Mouse (Mus musculus): ENCODE data around the gene 4931428F04Rik. TPM values are rescaled to one million over a fixed set of nuclear protein-coding genes. Genes with fewer than 3 reads are reported as not detected.
A peak's percentile ranks its signal among the peaks of the same experiment; 100 is the strongest.
"Not testable (repeated sequence)": the region's sequence is repeated elsewhere in the genome, so short reads cannot be mapped to it uniquely, and the experiment has no call there.

The 4931428F04Rik gene
- polyA plus RNA-seq, 1 experiment = 2.7 TPM

DNA sequence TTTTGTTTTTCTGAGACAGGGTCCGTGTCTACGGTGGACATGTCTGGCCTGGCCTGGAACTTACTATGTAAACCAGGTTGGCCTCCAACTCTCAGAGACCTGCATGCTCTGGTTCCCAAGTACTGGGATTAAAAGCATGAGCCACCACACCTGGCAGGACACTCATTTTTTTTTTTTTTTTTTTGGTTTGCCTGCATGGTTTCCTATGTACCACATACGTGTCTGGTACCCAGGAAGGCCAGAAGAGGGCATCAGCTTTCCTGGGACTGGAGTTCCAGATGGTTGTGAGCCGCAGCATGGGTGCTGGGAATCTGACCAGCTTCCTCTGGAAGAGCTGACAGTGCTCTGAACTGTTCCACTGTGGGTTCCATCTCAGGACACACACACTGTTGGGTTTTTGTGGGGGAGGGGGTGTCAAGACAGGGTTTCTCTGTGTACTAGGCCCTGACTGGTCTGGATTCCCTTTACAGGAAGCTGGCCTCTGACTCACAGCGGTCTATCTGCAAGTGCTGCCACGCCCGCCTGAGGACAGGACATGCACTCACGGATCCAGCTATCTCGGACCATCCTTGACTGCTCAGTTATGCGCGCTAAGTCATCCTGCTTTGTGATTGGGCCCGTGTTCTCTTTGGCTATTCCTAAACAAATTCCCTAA, 28.2 kb downstream of the 4931428F04Rik start:
- DNase-seq (ENCODE audit: low spot score) = no peak

DNA sequence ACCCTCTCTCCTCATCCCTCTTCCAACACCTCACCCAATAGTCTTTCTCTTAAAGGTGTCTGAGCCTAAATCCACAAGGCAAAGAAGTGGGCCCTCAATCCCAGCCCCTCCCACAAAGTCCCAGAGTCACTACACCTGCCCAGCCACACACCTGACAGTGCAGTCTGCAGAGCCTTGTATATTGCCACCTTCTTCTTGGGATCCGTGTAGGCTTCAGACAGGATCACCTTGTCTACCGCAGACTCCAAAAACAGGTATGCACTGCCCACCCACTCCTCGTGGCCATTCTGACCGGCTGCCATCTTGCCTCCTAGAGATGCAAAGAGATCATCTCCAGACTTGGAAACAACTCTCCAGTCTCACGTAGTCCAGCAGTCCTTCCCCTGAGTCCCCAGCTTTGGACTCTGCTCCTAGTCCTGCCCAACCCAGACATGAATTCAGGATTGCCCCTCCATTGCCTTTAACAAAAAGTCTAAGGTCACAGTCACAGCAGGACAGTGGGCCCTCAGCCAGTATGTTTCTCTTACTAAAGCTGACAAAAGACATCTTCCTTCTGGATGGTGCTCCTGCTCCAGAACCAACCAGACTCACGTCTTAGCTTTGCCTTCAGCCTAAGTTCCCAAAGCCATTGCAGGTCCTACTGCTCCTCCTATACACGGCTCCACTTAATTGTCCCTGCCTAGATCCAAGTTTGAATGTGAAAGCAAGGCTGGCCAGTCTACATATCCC, 29.1 kb downstream of the 4931428F04Rik start:
- no peak for DNase-seq (ENCODE audit: low spot score)

DNA sequence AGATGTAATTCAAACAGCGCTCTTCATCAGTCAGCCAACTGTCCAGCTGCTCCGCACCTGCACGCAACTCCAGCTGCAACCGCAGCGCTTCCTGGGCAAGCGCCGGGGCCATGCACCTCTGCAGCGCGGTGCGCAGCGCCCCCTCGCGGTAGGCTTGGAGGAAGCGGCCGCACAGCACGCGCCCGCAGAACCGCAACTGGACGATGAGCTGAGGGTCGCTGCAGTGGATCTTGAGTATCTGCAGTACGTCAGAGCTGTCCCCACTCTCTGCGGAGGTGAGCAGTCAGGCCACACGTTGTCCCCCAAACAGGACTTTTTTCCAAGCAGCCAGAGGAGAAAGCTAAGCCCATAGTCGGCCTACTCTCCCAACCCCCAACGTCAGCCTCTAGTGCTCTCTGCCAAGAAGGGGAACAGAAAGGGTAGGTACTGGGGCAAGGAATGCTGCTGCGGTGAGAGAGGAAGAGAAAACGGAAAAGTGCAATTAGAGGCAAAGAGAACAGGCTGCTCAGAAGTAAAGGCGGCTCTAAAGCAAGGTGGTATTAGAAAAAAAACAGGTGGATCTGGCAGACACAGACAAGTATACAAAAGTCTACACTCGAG, 29.8 kb downstream of the 4931428F04Rik start:
- DNase-seq (ENCODE audit: low spot score) = no peak

DNA sequence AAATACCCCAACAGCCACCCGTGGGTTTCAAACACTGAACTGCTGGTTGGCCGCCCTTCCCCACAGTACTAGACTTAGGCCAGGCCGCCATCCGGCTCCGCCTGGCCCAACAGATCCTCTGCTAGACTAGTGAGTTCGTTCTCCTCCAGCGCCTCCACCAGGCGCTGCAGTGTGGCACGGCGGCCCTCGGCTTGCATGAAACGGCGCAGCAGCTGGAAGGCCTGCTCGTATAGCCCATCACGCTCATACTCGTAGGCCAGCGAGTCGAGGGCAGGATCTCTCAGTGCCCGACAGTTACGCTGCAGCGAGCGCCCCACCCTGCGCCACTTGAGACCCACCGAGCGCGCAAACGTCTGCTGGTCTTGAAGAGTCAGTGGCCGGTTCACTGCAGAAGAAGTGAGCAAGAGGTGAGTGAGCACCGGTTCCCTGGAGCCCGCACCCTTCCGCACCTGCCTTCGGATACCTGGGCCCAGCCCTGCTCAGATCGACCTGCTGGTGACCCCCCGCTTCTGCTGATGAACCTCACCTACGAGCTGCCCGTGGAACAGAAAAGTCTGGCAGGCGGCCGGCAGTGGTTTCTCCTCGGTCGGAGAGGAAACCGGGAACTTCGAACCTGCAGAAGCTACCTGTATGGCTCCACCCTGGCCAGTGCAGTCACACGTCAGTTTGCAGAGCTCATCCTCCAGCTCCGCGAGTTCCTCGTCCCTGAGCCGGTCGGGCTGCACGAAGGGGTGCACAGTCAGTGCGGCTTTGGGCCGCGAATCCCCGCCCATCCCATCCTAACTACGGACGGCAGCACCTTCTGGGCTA, 30.5 kb downstream of the 4931428F04Rik start:
- no peak for DNase-seq (ENCODE audit: low spot score)

DNA sequence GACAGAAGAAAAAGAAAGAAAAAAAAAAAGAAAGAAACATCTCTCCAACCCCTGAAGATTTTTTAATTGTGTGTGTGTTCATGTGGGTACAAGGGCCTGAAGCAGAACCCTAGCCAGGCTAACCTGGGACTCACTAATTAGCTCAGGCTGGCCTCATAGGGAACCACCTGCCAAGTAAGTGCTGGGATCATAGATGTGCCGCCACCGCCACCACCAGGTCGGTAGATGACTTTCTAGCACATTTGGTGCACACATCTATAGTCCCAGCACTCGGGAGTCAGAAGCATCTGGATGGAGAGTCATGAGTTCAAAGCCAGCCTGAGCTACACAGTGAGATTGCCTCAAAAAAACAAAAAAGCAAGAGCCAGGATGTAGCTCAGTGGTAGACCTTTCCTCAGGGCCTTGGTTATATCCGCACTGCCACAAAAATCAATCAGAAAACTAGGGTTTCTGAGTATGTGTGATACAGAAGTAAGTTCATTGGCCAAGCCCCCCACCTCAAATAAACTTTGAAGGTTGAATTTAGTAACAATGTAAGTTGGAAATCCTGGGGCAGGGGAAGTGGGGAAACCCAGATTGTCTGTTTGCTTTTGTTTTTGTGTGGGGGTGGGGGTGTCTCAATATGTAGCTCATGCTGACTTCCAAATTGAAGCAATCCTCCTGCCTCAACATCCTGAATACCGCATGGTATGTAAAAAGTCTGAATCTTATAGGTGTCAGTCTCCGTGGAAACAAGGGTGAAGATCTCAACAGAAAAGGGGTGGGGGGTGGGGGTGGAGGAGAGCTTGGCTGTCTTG, 32.1 kb downstream of the 4931428F04Rik start:
- DNase-seq (ENCODE audit: low spot score) = no peak

DNA sequence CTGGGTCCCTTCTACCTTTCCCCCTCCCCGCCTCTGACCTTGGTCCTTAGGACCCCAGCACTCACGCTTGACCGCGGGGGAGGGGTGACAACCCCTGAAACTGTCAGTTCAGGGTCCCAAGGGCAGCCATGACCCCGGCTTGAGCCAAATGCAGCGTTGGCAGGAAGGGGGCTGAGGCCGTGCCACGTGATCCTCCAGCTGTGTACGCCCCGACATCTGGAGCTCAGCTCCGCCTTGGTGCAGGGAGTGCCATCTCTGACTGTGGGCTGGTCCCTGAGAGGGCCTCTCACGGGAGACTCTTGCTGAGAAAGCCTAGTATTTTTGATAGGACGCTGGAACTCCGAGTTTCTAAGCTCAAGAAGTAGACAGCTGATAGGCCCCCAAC, 34.7 kb downstream of the 4931428F04Rik start, which contains the start of gene B3gnt9:
B3gnt9 (minus strand) TSS at position 188 of the 385 bp plus-strand sequence.
- DNase-seq (ENCODE audit: low spot score) = no peak

DNA sequence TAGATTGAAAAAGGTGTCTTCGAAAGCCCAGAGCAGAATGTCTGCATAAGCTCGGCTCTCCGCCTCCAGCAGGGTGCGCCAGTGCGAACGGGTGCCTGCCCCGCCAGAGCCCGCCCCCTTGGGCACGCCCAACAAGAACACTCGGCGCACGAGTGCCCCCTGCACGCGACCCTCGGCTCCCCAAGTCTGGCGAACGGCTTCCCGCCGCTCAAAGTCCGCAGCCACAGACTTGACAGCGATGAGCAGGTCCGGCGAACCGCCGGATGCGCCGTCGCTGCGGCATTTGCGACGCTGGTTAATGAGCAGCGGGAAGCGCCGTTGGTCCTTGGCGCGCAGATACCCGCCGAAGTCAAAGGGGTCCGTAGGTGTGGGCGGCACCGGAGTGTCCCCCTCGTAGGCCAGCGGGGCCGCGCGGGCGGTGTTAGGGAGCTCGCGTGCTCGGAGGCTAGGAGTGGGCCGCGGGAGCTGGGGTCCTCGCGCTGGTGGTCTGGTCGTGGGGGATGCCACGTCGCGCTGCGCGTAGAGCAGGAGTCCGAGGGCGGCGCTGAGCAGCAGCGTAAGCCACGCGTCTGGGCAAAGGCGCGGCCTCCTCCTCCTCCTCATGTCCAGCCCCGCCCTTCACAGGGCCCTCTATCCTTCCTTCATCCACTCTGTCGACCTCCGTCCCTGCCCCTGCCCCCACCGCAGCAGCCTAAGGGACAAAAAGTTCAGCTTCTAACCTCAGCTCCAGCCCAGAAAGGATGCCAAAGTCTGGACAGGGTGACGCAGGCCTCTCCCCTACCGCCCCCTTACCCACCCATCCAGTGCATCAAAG, 35.3 kb downstream of the 4931428F04Rik start:
- peak; percentile 82 for DNase-seq (ENCODE audit: low spot score)

DNA sequence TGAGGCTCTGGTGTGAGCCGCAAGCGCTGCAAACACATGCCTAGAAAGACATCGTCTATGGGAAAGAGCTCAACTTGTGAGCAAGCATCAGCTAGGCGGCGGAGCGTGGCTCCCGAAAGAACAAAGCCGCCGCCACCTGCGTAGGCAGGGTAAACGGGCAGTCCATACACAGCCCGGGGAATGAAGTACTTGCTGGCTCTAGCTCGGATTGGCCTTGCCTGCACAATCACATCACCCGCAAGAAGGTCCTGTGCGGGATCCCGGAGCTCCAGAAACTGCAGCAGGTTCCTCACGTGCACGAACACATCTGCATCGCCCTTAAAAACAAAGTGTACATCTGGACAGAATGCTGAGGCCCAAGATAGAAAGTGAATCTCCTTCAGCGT, 35.9 kb downstream of the 4931428F04Rik start:
- DNase-seq (ENCODE audit: low spot score) = no peak

DNA sequence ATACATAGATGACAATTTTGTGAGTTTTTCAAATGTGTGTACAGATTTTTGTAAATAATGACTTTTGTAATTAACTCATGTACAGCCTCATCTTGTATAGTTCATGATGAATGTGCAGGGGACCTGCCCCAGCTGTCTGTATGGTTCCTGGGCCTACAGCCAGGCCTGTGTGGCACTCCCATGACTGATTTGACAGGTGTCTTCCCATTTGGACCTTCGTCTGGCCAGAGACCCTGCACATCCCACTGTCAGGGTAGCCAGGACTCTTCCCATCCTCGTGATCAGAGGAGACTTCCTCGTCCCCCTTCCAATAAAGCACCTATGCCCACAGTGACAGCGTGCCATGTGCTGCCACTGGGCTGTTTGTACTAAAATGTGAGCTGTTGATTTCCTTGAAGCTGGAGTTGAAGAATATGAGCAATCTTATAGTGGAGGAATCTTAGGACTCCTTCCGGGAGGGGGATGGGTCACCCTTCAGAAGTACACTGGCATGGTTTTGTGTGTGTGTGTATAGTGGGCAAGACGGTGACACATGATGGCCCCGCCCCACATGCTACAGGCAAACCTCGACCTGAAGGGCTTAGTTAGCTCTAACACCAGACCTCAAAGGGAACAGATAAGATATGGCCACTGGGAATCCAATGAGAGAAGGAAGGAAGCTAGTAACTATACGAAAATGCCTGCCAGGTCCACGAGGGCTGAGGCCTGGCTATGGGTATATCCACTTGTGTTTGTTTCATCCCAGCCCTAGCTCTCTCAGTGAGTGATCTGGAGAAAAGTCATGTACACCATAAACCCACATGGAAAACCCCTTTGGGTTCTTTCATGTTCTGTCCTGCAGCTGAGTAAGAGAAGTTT, 36.8 kb downstream of the 4931428F04Rik start:
- DNase-seq (ENCODE audit: low spot score) = no peak

DNA sequence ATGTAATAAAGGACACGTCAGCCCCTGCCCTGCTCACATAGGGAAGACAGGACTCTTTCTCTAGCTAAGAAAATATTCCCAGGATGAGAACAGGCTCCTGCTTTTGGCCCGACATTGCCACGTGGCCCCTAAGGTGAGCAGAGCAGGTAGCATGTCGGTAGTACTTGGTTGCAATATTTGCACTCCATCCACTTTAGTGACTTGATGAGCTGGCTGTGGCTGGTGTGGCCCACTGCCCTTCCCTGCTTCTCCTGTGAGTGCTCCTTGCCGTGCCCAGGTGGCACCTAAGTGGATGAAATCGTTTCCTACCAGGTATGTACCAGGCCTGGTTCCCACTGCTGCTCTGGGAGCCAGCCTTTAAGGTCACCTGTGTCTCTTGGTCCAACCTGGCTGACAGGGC, 37.7 kb downstream of the 4931428F04Rik start:
- no peak for DNase-seq (ENCODE audit: low spot score)

DNA sequence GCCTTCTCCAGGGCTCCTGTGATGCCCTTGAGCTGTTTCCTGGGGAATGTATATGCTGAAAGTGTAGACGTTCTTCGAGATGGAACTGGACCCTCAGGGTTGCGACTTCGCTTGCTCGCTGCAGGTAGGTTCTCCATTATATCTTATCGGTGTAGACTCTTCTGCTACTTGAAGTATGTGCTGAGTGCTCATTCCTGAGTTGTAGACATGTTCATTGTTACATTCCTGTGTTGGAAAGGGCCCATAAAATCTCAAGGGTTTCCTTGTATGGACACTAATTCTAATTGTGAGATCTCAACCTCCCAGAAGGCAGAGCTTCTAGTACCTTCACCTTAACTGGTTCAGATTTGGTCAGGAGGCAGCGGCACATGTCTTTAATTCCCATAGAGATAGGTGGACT, 48.6 kb downstream of the 4931428F04Rik start:
- DNase-seq (ENCODE audit: low spot score) = no peak

DNA sequence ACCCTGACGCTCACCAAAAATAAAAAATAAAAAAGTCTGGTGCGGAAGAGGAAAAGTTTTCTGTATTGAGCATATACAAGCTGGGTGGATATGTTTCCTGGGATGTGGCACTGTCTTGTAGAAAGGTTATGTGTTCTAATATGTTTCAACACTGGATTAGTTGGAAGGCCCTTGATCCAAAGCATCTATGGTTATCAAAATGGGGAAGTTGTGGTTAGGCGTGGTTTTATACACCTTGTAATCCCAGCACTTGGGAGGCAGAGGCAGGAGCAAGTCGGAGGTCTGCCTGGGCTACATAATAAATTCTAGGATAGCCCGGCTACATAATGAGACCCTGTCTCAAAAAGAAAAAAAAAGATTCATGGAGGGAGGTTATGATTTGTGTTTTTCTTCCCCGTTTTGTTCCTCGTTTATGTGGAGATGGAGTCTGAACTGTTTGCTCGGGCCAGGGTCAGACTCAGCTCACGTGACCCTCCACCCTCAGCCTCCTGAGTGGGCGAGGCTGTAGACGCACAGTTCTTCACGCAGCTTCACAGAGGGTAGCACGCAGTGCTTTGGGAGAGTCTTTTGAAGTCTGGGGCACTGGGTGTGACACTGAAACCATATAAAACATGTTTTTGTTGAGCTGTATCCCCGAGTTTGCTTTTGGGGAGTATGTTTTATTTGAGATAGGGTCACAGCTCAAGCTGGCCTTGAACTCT, 52.1 kb downstream of the 4931428F04Rik start:
- no peak for DNase-seq (ENCODE audit: low spot score)

DNA sequence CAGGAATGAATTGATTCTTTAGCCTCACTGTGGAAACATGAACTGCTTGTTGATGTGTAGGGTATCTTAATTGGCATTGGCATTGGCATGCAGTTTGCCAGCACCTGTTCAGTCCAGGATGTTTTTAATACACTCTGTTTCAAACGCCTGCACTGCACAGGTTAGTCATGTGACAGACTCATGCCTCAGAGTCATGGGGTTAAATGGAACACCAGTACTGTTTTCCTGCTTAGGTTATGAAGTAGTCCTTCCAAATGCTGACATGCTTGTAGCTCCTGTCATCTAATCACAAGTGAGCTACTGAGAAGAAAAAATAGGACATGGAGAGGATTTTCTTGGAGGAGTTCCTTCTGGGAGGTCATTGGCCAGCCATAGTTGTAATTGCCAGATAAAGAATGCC, 54.5 kb downstream of the 4931428F04Rik start:
- no peak for DNase-seq (ENCODE audit: low spot score)

DNA sequence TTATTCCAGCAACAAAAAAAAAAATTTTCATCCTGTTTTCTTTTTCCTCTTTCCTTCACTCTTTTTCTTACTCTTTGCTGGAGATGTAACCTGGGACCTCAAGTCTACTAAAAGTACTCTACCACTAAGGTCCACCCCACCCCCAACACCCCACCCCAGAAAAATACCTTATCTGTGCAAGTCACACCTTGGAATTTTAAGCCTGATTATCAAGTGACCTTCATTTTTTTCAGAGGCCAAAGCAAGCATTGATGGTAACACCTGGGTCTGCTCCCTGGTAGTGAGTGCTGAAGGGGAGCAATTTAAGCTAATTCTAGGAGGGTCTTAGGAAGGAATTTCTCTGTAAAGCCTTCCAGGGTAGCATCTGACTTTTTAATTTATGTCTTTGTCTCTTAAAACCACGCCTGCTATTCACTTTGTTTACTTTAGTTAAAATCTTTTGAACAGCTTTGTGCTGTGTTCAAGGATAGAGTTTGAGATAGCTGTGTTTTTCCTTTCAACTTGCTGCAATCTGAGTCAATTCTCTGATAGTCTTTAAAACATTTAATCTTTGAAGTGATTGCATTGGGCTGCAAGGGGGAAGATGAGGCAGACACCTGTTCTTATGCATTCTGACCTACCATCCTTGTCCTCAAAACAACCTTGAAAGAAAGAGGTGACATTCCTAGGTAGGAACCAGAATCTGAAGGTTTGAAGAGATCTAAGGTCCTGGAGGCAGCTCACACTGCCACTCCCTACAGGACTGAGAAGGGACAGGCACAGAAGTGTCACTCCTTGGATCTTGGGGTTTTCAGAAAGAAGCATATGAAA, 56.3 kb downstream of the 4931428F04Rik start:
- no peak for DNase-seq (ENCODE audit: low spot score)

DNA sequence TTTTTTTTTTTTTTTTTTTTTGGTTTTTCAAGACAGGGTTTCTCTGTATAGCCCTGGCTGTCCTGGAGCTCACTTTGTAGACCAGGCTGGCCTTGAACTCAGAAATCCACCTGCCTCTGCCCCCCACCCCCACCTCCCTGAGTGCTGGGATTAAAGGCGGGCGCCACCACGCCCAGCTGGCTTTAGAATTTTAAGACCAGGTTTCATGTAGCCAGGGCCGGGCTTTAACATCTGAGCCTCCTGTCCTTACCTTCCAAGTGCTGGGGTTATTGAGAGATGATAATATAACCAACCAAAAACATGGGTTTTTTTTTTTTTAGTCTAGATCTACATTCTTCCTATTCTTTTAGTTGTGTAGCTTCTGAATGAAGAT, 57.4 kb downstream of the 4931428F04Rik start:
- not testable (repeated sequence) for DNase-seq (ENCODE audit: low spot score)

DNA sequence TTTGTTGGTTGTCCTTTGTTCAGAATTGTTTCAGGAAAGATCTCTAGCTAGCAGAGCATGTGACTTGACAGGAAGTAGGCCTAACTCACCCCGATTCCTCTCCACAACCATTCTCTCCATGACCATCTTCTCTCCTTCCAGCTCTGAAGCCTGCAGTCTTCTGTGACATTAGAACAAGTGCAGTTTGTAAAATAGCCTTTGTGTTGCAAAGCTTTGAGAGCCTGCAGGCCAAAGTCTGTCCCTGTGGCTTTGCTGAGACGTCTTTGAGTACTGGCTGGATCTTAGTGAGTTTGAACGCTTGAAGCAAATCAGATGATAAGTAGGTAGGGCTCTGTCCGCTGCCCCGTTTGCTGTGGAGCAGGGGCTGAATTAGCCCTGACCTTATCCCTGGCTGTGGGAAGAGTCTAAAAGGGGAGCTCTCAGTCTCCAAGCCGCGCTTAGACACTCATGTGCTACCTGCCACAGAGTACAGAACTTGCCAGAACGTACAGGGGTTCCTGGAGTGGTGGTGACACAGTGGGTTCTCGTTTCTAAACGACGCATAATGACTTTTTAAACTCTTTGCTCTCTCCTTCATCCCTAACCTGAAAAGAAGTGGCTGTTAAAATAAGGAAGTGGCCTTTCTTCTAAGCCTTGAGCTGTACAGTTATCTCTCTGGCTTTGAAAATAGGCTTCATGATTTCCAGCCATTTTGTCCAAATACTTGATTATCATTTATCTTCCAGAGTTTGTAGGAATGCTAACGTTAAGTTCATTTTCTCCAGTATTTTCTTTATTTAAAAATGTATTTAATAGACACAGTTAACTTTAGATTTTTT, 58.0 kb downstream of the 4931428F04Rik start:
- DNase-seq (ENCODE audit: low spot score) = no peak
